Mouse (Mus musculus) kidney, embryonic 14.5 days (tissue): ENCODE data around the gene Git2. TPM values are rescaled to one million over a fixed set of nuclear protein-coding genes. Genes with fewer than 3 reads are reported as not detected.

Experiments
- ATAC-seq: fragments of 200-750 bp; cut with Nextera tagmentation; 2 replicates; pipeline ENCODE4 v1.8.0; 2017; ENCODE audit warnings: moderate number of reproducible peaks, mild to moderate bottlenecking, moderate TSS enrichment, moderate library complexity; ENCODE audit not compliant: low FRiP score, low TSS enrichment
- H3K27ac ChIP-seq: fragments of 300-500 bp; sonication (generic); 2 replicates; pipeline ENCODE4 v1.5.1; 2014; ENCODE audit warnings: low read depth, mild to moderate bottlenecking, low read length, moderate library complexity, mixed read lengths
- H3K27me3 ChIP-seq: fragments of 300-500 bp; sonication (generic); 2 replicates; pipeline ENCODE4 v1.6.1; 2014; ENCODE audit warnings: mild to moderate bottlenecking, low read length; ENCODE audit not compliant: control insufficient read depth, insufficient read depth
- H3K36me3 ChIP-seq: fragments of 300-500 bp; sonication (generic); 2 replicates; pipeline ENCODE4 v1.6.1; 2014; ENCODE audit warnings: low read length, mixed read lengths; ENCODE audit not compliant: control insufficient read depth, insufficient read depth
- H3K4me1 ChIP-seq: fragments of 300-500 bp; sonication (generic); 2 replicates; pipeline ENCODE4 v1.6.1; 2014; ENCODE audit warnings: low read length, mixed read lengths; ENCODE audit not compliant: control insufficient read depth, insufficient read depth
- H3K4me2 ChIP-seq: fragments of 300-500 bp; sonication (generic); replicated peaks from 2 replicates; pipeline ENCODE4 v1.6.1; 2014; ENCODE audit warnings: low read depth, mild to moderate bottlenecking, low read length
- H3K4me3 ChIP-seq: fragments of 300-500 bp; sonication (generic); 2 replicates; pipeline ENCODE4 v1.5.1; 2014; ENCODE audit warnings: mild to moderate bottlenecking, low read length
- H3K9ac ChIP-seq: fragments of 300-500 bp; sonication (generic); 2 replicates; pipeline ENCODE4 v1.6.1; 2014; ENCODE audit warnings: low read depth, mild to moderate bottlenecking, low read length, moderate library complexity
- H3K9me3 ChIP-seq: fragments of 300-500 bp; sonication (generic); 2 replicates; pipeline ENCODE4 v1.6.1; 2016; ENCODE audit warnings: low read length; ENCODE audit not compliant: control insufficient read depth
- WGBS: fragments of 180-500 bp; shearing (Covaris S2); extraction: QIAGEN DNeasy Blood & Tissue Kit; methylation state at CpG from one replicate; pipeline ENCODE4 v1.1.7; 2014; 5-methylcytosine and 5-hydroxymethylcytosine counted together
- polyA plus RNA-seq: library from polyadenylated mRNA; unstranded; fragments of >200 nt; fragmentation: Nextera tagmentation; extraction: Ambion mirVana; gene quantifications from 2 replicates; pipeline ENCODE4 v1.2.1, GENCODE M21; 2014

Git2 gene
- polyA plus RNA-seq, 1 experiment from 2014 or later = 41.7 TPM

DNA sequence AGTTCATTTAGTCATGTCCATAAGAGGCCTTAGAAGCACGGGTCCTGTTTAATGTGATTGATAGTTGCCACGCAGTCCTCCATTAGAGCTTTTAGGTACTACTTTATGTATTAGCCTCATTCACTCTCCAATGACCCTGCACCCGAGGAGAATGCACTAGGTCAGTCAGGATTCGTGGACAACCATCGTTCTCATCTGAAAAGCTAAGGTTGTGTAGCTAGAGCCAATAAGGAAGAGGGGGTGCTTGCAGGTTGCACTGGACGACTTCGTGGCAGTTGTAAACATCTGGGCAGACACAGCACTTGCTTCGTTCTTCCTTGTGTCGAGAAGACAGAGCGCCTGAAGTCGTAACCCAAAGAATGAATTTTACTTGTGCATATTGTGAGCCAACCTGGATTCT is 1.5 kb downstream of the Git2 start:
- peaks cover 12% of the 10 kb centered on the region for H3K4me1 ChIP-seq
- no peaks in the 10 kb centered on the region for H3K36me3 ChIP-seq
- peak overlapping the region; percentile 98 for H3K4me3 ChIP-seq
- WGBS = 3% methylated on average over 11 of the region's 11 CpGs
- no peaks in the 10 kb centered on the region for H3K9me3 ChIP-seq
- peak overlapping the region; percentile 94 for H3K9ac ChIP-seq
- peak overlapping the region; percentile 77 for H3K27ac ChIP-seq
- ATAC-seq = no peak
- H3K27me3 ChIP-seq = no peaks in the 10 kb centered on the region; the same call in 1 of the 2 replicates
- H3K4me2 ChIP-seq = peak overlapping the region; percentile 71

- Histone ChIP-seq H3K27me3 (no peaks in the 10 kb centered on the region; the same call in 1 of the 2 replicates), H3K4me3 (peak overlapping the region; percentile 98), H3K9me3 (no peaks in the 10 kb centered on the region), H3K36me3 (no peaks in the 10 kb centered on the region), H3K4me1 (peaks cover 12% of the 10 kb centered on the region), H3K9ac (peak overlapping the region; percentile 94), H3K27ac (peak overlapping the region; percentile 77), H3K4me2 (peak overlapping the region; percentile 71)
- WGBS = under 1% methylated on average over 41 of the region's 52 CpGs
- ATAC-seq = peak; percentile 82
Observed at GRCm38 (mm10) chr5:114773211-114773710, 2.1 kb downstream of the Git2 start.

DNA sequence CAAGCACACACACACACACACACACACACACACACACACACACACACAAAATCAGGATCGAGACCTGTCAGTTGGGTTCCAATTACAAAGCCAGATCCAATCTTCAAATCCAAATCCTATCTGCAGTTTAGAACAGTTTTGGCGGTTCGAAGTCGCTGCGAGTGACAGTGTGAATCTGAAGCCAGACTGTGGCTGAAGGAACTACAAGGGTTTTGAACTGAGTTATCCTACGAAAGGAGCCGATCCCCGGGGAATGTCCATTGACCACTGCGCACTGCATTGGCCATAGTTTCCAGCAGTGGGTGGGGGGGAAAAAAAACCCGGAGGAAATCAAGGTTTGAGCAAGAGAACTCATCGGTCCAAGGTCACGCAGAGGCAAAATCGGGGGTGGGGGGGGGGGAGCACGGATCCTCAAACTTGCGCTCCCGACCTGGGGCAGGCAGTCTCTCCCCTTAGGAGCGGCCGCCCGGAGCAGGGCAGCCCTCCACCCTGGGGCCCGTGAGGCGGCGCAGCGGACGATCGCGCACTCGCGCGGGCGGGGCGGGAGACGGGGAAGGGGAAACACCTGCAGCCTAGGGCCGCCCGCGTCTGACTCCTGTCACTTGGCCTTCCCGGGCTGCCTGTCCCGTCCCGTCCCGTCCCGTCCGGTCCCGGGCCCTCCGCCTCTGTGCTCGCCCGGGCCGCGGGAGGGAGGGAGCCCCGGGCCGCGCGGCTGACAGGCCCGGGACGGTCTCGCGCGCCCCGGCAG is 2.7 kb downstream of the Git2 start:
- Histone ChIP-seq H3K27ac (peak overlapping the region; percentile 71), H3K9ac (peak overlapping the region; percentile 94), H3K4me2 (peak overlapping the region; percentile 71), H3K27me3 (no peaks in the 10 kb centered on the region; the same call in 1 of the 2 replicates), H3K36me3 (no peaks in the 10 kb centered on the region), H3K4me1 (peaks cover 12% of the 10 kb centered on the region), H3K4me3 (peak overlapping the region; percentile 98), H3K9me3 (no peaks in the 10 kb centered on the region)
- ATAC-seq = peak; percentile 51
- 2% methylated on average over 44 of the region's 57 CpGs for WGBS

GRCm38 (mm10) chr5:114771796-114772195 is 3.5 kb downstream of the Git2 start:
- H3K9ac ChIP-seq = peak overlapping the region; percentile 94; the same call in 1 of the 2 replicates
- WGBS = 80% methylated on average over 8 of the region's 8 CpGs
- no peaks in the 10 kb centered on the region for H3K36me3 ChIP-seq
- peak overlapping the region; percentile 71 for H3K4me2 ChIP-seq
- H3K9me3 ChIP-seq = no peaks in the 10 kb centered on the region
- H3K4me1 ChIP-seq = peaks cover 12% of the 10 kb centered on the region
- H3K27me3 ChIP-seq = no peaks in the 10 kb centered on the region
- no peak for ATAC-seq
- H3K4me3 ChIP-seq = peak overlapping the region; percentile 98; the same call in 1 of the 2 replicates
- H3K27ac ChIP-seq = no peak overlapping the region

GRCm38 (mm10) chr5:114769786-114770185 is 5.5 kb downstream of the Git2 start:
- H3K9ac ChIP-seq = no peak overlapping the region
- no peak for ATAC-seq
- peaks cover 7% of the 10 kb centered on the region; the same call in 1 of the 2 replicates for H3K4me1 ChIP-seq
- H3K27me3 ChIP-seq = no peaks in the 10 kb centered on the region
- no peak overlapping the region for H3K4me2 ChIP-seq
- no peaks in the 10 kb centered on the region for H3K9me3 ChIP-seq
- no peak overlapping the region for H3K4me3 ChIP-seq
- WGBS = 92% methylated on average over 8 of the region's 8 CpGs
- no peak overlapping the region for H3K27ac ChIP-seq
- H3K36me3 ChIP-seq = peaks cover 10% of the 10 kb centered on the region; the same call in 1 of the 2 replicates

DNA sequence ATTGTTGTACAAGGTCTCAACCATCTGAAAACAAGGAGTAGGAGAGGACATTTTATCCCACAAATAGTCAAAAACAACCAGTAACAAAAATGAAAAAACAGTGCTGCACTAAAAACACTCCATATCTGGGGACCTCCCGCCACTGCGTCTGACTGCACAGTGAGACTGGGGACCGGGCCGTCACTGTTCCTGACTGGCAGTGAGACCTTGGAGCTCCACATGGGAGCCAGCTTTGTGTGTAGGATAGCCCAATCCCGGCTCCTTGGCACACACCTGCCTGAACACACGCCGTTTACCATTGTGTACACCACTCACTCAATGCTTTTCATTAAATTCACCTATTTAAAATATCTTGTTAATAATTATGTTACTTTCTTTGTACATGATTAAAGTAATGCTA is 8.1 kb downstream of the Git2 start:
- H3K27ac ChIP-seq = no peak overlapping the region
- H3K36me3 ChIP-seq = peaks cover 35% of the 10 kb centered on the region; the same call in 1 of the 2 replicates
- no peak overlapping the region for H3K4me3 ChIP-seq
- no peaks in the 10 kb centered on the region for H3K9me3 ChIP-seq
- H3K4me2 ChIP-seq = no peak overlapping the region
- H3K9ac ChIP-seq = no peak overlapping the region
- H3K27me3 ChIP-seq = no peaks in the 10 kb centered on the region
- WGBS = 89% methylated on average over 7 of the region's 7 CpGs
- ATAC-seq = no peak
- peaks cover 3% of the 10 kb centered on the region; the same call in 1 of the 2 replicates for H3K4me1 ChIP-seq

- Histone ChIP-seq H3K27ac (0 out of 2 replicates have a peak overlapping the region, but pooled peaks have one; percentile 4), H3K9me3 (no peaks in the 10 kb centered on the region), H3K4me1 (no peaks in the 10 kb centered on the region), H3K27me3 (no peaks in the 10 kb centered on the region), H3K4me2 (no peak overlapping the region), H3K4me3 (no peak overlapping the region), H3K9ac (no peak overlapping the region), H3K36me3 (peaks cover 40% of the 10 kb centered on the region; the same call in 1 of the 2 replicates)
- no peak for ATAC-seq
- WGBS = 93% methylated on average over 8 of the region's 8 CpGs
Observed at GRCm38 (mm10) chr5:114766686-114767085, 8.6 kb downstream of the Git2 start.

- H3K4me3 ChIP-seq = no peak overlapping the region
- H3K4me2 ChIP-seq = no peak overlapping the region
- no peaks in the 10 kb centered on the region for H3K4me1 ChIP-seq
- no peak overlapping the region for H3K27ac ChIP-seq
- no peak for ATAC-seq
- WGBS = 91% methylated on average over 18 of the region's 18 CpGs
- no peaks in the 10 kb centered on the region for H3K9me3 ChIP-seq
- peaks cover 54% of the 10 kb centered on the region for H3K36me3 ChIP-seq
- H3K27me3 ChIP-seq = no peaks in the 10 kb centered on the region
- H3K9ac ChIP-seq = no peak overlapping the region
Observed at GRCm38 (mm10) chr5:114764812-114765735, 10.2 kb downstream of the Git2 start.
